Mouse (Mus musculus): Measurements from ENCODE around the gene Gps2. TPM values are rescaled to one million over a fixed set of nuclear protein-coding genes. Genes with fewer than 3 reads are reported as not detected.

Gene Gps2
- 10 to 100 TPM; 34.6 to 35.2 TPM for total RNA-seq (2021)
- long read RNA-seq, experiment 1, transcript Gps2-203 (11 exons, 1,159 nt), result minor isoform, 16 of 41 reads
- long read RNA-seq, experiment 1, transcript Gps2-201 (10 exons, 1,220 nt), result major isoform, 20 of 41 reads
- long read RNA-seq, experiment 1, partial matches to known transcripts, result 3 of 41 reads
- long read RNA-seq, experiment 1, other reads (novel, unspliced or antisense), result 2 of 41 reads
- long read RNA-seq, experiment 2, transcript Gps2-201 (10 exons, 1,220 nt), result major isoform, 17 of 39 reads
- long read RNA-seq, experiment 2, transcript Gps2-203 (11 exons, 1,159 nt), result minor isoform, 15 of 39 reads
- long read RNA-seq, experiment 2, partial matches to known transcripts, result 1 of 39 reads
- long read RNA-seq, experiment 2, other reads (novel, unspliced or antisense), result 5 of 39 reads

DNA sequence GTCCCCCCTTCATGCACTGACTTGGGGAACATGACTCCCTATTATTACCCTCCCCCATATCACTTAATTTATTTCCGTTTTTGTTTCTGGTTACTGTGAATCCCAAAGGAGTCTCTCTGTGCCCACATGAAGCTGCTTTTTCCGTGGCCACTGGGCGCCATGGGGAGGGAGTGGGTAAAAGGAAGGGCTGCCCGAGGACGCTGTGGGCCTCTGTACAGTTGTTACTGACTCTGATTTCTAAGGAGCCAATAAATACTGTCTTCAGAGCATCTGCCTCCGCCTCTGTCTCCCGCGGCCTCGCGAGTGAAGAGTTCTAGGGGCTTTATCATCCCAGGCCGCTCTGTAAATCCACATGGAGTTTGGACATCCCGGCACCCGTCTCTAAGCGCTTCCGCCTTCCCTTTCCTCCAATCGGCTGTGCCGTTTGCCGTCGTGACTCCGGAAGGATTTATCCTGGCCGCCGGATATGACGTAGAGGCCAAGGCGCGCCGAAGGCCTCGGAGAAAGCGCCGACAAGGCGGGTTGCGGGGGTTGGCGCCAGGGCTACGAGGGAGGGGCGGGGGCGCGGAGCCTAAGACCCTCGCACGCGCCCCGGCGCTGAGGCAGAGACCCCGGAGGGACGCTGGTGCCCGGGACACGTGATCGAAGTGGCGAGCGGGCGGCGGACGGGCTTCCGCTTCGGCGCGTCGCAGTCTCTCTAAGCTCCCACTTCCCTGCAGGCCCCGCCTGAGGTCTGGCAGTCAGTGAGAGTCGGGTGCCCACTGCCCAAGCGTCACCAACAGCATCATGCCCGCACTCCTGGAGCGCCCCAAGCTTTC lies at the start of gene Gps2:
Gene Gps2 (plus strand): TSS at position 335 of the 818 bp plus-strand sequence.
- DNase-seq, result peak; percentile 88

- no peak for DNase-seq
Observed at GRCm38 (mm10) chr11:69864138-69864860, 49.4 kb upstream of the Gps2 start.

DNA sequence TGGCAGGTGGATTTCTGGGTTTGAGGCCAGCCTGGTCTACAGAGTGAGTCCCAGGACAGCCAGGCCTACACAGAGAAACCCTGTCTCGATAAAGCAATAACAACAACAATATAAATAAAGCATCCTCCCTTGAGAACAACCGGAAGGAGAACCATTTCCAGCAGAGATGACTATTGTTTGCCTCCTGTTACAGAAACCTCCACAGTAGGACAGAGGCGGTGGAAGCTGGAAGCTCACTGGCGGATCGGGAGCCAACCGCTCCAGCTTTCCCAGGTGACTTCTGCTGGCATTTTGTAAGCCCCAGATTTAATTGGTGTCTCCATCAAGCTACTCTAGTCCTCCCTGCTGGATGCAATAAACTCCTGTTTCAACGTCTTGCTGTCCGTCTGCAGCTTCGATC lies 48.1 kb upstream of the Gps2 start:
- no peak for DNase-seq

GRCm38 (mm10) chr11:69867335-69867734 lies 46.4 kb upstream of the Gps2 start:
- no peak for DNase-seq

DNA sequence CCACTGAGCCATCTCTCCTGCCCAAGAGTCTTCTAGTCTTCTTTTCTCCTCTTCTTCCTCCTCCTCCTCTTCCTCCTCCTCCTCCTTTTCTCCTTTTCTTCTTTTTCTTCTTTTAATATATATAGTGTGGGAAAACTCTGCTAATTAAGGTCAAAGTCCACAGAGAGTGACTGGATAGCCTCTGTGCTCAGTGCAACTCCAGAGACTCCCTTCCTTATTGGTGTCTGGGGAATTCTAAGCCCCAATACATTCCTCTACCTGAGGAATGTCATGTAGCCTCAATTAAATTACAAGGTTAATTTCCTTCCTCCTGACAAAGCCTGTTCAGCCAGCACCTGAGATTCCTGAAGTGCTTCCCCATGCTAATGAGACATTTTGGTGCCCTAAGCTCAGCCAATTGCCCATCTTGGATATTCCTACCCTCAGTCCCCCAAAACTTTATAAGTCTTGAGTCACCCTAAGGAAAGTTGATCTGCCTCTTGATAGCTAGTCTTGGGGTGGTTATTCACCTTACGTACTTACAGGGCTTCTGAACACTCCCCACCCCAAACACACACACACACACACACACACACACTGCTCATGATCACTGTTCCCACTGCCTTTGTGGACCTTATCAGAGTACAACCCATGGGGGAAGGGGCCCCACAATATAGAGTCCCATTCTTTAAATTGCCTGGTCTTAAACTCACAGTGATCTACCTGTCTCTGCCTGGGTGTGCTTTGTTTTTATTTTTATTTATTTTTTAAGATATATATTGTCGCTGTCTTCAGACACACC lies 43.2 kb upstream of the Gps2 start:
- no peak for DNase-seq

- DNase-seq, result no peak
Observed at GRCm38 (mm10) chr11:69871822-69872221, 41.9 kb upstream of the Gps2 start.

DNA sequence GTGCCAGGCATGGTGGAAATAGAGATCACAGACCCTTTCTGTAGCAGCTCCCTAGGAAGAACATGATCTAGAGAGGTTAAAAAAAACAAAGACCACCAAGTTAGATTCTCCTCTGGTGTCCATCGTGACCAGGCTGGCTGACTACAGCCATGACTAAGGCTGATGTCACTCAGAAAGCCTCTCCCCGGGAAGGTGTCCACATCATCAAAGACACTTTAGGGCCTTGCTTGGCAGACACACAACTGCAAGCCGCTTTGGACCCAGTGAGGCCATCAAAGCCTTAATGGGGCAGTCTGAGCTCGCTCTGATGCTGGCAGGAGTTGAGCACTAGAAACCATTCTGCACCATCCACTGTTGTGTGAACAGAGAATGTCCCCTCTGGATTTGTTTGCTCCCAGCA lies 41.2 kb upstream of the Gps2 start:
- no peak for DNase-seq

- DNase-seq, result no peak
Observed at GRCm38 (mm10) chr11:69876186-69876585, 37.5 kb upstream of the Gps2 start.

GRCm38 (mm10) chr11:69876867-69877266 lies 36.8 kb upstream of the Gps2 start:
- DNase-seq, result peak; percentile 78

- no peak for DNase-seq
Observed at GRCm38 (mm10) chr11:69877878-69878277, 35.8 kb upstream of the Gps2 start, which contains the start of gene Tmem95. TSS of gene Tmem95 (minus strand) at chr11:69878018.

GRCm38 (mm10) chr11:69878399-69878798 lies 35.3 kb upstream of the Gps2 start:
- DNase-seq, result no peak

- DNase-seq, result no peak
Observed at GRCm38 (mm10) chr11:69878952-69879351, 34.7 kb upstream of the Gps2 start.

DNA sequence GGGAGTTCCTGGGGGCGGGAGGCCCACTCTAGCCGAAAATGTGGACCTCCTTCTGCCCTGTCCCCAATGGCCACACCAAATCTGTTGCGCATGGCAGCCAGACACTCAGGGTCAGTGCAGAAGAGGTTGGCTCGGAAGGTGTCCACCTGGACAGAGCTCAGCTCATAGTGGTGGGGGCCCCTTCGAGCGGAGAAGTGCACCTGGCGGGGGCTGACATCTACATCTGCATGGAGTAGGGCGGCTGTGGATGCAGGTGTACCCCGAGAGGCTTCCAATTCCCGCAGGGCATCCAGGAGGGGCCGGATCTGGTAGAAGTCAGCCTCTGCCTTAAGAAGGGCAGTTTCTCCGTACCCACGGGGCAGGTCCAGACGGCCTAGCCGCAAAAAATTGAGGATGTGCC lies 34.0 kb upstream of the Gps2 start:
- DNase-seq, result no peak

DNA sequence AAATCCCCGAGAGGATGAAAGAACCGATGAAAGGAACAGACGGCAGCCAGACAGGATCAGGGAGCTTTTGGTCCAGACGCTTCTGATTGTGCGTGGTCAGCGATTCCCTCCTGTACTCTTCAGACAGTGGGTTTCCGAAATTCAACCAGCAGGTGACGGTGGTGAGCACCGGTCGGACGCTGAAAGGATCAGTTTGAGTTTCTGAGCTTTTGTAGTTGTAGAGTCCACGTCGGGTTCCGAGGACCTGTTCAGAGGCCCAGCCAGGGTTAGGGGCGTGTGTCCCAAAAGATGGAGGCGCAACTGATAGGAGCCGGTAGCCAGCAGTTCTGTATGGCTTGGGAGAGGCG lies 33.2 kb upstream of the Gps2 start:
- DNase-seq, result no peak

DNA sequence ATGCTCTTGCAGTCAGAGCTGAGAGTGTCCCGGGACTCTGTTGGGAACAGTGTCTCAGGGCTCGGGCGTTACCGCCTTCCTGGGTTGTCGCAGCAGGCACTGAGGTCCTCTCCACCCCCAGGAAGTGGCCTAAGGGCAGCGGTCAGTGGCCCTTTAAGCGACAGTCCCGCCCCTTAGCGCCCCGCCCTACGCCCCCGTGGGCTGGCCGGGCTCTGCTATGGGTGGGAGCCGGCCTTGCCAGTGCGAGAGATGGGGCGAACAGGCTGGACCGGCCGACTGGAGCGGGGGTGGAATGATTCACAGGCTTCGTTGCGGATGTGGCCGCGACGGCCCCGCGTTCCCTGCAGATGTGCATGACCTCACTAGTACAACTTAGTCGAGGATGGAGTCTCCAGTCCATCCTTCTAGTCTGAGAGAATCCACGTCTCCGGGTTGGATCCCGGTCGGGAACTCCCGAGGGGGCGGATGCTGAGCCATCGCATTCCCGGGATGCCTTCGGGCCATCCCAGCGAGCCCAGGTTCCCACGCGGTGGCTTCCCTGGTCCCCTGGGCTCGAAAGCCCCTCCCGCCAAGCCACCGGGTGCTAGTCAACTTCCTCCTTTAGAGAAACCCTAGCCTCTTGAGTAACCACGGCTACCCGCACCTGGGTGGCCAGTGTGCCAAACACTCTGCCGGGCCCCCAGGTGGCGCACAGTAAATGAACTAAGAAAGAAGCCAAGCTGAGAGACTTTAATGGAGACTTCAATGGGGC lies 32.7 kb upstream of the Gps2 start, which contains the start of gene Kctd11:
Gene Kctd11 (minus strand): TSS at position 554 of the 751 bp plus-strand sequence.
- DNase-seq, result peak; percentile 95

- no peak for DNase-seq
Observed at GRCm38 (mm10) chr11:69881787-69882670, 31.7 kb upstream of the Gps2 start.

DNA sequence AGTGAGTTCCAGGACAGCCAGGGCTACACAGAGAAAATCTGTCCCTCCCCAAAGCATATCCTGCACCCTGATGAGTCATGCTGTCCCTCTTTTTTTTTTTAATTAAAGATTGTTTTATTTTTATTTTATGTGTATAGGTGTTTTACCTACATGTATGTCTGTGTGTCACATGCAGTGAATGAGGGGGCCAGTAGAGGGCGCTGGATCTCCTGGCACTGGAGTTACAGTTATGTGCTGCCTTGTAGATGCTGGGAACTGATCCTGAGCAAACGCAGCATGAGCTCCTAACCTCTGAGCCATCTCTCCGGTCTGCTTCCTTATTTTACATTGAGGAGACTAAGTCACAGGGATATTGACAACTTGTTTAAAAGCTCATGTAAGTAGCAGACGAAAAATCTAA lies 30.6 kb upstream of the Gps2 start:
- no peak for DNase-seq

DNA sequence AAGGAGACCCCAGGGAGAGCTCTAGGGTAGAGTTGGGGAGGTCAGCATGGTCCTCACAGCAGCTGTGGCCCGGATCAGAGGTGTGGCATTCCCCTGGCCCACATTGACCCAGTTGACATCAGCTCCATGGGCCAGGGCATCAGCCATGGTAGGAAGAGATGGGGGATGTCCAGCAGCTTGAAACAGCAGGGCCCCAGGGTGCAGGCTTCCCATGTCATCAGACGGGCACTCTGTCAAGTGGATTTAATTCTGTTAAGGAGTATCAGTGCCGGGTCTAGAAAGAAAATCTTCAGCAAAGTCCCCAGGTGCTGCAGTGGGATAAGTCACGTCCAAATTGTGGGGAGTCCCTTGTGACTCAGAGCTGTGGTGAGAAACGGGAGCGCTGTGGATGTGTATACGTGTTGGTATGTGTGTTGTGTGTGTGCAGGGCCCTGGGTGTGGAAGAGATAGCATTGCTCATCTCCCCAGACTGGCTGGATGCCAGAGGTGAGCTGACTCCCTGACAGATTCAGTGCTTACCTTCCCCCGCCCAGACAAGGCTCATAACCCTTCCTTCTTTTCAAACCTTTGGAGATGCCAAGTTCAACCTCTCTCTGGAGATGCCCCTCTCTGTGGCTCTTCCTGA lies 30.0 kb upstream of the Gps2 start:
- DNase-seq, result no peak

- no peak for DNase-seq
Observed at GRCm38 (mm10) chr11:69884240-69884639, 29.4 kb upstream of the Gps2 start.

DNA sequence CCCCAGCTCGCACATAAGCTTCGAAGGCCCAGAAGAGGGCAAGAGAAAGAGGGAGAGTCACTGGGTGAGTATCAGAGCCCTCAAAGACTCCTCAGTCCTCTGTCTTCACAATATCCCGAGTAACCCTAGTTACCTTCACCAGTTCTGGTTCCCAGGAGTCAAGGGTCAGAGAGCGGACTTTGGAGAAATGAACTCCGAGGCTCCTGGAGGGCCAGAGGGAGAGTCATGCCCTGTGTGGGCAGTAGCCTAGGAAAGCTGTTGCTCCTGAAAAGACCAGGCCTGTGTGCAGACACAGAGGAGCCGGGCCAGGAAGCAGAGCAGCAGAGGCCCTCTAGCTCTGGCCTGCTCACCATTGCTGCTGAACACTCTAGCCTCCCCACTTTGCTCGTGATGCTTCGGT lies 29.0 kb upstream of the Gps2 start:
- no peak for DNase-seq

All from gastrocnemius, postnatal 25 days (tissue).